Mouse (Mus musculus) limb, embryonic 11.5 days (tissue): ENCODE data around the gene Ctnnb1. TPM values are rescaled to one million over a fixed set of nuclear protein-coding genes. Genes with fewer than 3 reads are reported as not detected.

ENCODE experiments used
- ATAC-seq: fragments of 200-750 bp; cut with Nextera tagmentation; 2 replicates; pipeline ENCODE4 v1.8.0; 2017; ENCODE audit warnings: low read depth; ENCODE audit not compliant: insufficient number of reproducible peaks, low FRiP score, low TSS enrichment
- DNase-seq: peaks from one replicate; pipeline ENCODE4 v3.0.0-alpha.2; 2015; ENCODE audit warnings: low spot score
- H3K27ac ChIP-seq: fragments of 300-500 bp; sonication (generic); replicated peaks from 2 replicates; pipeline ENCODE4 v1.5.1; 2014; ENCODE audit warnings: low read depth, mild to moderate bottlenecking, low read length
- H3K27me3 ChIP-seq: fragments of 300-500 bp; sonication (generic); 2 replicates; pipeline ENCODE4 v1.6.1; 2014; ENCODE audit warnings: mild to moderate bottlenecking, low read length, mixed read lengths; ENCODE audit not compliant: control insufficient read depth, insufficient read depth
- H3K36me3 ChIP-seq: fragments of 300-500 bp; sonication (generic); 2 replicates; pipeline ENCODE4 v1.6.1; 2014; ENCODE audit warnings: mild to moderate bottlenecking, low read length, moderate library complexity, mixed read lengths; ENCODE audit not compliant: control insufficient read depth, insufficient read depth
- H3K4me1 ChIP-seq: fragments of 300-500 bp; sonication (generic); 2 replicates; pipeline ENCODE4 v1.6.1; 2014; ENCODE audit warnings: low read length, mixed read lengths; ENCODE audit not compliant: control insufficient read depth, insufficient read depth
- H3K4me2 ChIP-seq: fragments of 300-500 bp; sonication (generic); 2 replicates; pipeline ENCODE4 v1.6.1; 2014; ENCODE audit warnings: low read depth, mild to moderate bottlenecking, moderate library complexity; ENCODE audit not compliant: severe bottlenecking
- H3K4me3 ChIP-seq: fragments of 300-500 bp; sonication (generic); 2 replicates; pipeline ENCODE4 v1.5.1; 2014; ENCODE audit warnings: low read depth, low read length
- H3K9ac ChIP-seq: fragments of 300-500 bp; sonication (generic); 2 replicates; pipeline ENCODE4 v1.6.1; 2014; ENCODE audit warnings: mild to moderate bottlenecking, low read length
- H3K9me3 ChIP-seq: fragments of 300-500 bp; sonication (generic); 2 replicates; pipeline ENCODE4 v1.6.1; 2016; ENCODE audit warnings: low read length; ENCODE audit not compliant: control insufficient read depth
- WGBS: fragments of 180-500 bp; shearing (Covaris S2); extraction: QIAGEN DNeasy Blood & Tissue Kit; methylation state at CpG from one replicate; pipeline ENCODE4 v1.1.7; 2014; 5-methylcytosine and 5-hydroxymethylcytosine counted together
- polyA plus RNA-seq: library from polyadenylated mRNA; unstranded; fragments of >200 nt; fragmentation: Nextera tagmentation; extraction: Ambion mirVana; gene quantifications from 2 replicates; pipeline ENCODE4 v1.2.1, GENCODE M21; 2014

The Ctnnb1 gene
- polyA plus RNA-seq, 1 experiment from 2014 or later: 836 TPM

DNA sequence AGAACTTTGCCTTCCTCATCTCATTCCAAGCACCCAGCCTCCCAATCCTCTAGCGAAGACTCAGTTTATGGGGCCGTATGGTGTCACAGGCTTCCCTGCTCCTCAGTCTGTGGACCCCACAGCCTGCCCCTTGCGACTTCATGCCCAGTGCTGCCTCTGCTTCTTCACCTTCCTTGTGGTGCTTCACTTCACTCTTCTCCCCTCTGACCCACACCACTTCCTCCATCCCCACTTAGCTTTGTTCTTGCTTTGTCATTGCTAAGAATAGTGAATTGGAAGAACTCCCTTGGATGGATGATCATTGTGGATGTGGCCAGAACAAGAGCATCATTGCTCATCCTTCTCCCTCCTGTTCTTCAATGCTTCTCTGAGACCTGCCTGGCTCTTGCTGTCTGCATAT is 11.8 kb downstream of the Ctnnb1 start:
- WGBS: 87% methylated on average over 3 of the region's 3 CpGs
- ATAC-seq (no peak), DNase-seq (no peak)
- Histone ChIP-seq H3K4me2 (no peak overlapping the region), H3K4me1 (peaks cover 16% of the 10 kb centered on the region), H3K27me3 (no peaks in the 10 kb centered on the region), H3K4me3 (no peak overlapping the region), H3K36me3 (no peaks in the 10 kb centered on the region; the same call in 1 of the 2 replicates), H3K27ac (no peak overlapping the region), H3K9me3 (no peaks in the 10 kb centered on the region), H3K9ac (no peak overlapping the region)

GRCm38 (mm10) chr9:120943757-120944156 is 14.7 kb downstream of the Ctnnb1 start:
- Histone ChIP-seq H3K9me3 (no peaks in the 10 kb centered on the region), H3K9ac (no peak overlapping the region), H3K36me3 (no peaks in the 10 kb centered on the region; the same call in 1 of the 2 replicates), H3K27me3 (no peaks in the 10 kb centered on the region), H3K4me3 (no peak overlapping the region), H3K27ac (no peak overlapping the region), H3K4me1 (0 out of 2 replicates have a peak, but pooled peaks cover 8% of the 10 kb centered on the region), H3K4me2 (no peak overlapping the region)
- WGBS: 87% methylated on average over 1 of the region's 1 CpGs
- no peak for ATAC-seq
- no peak for DNase-seq

GRCm38 (mm10) chr9:120944211-120944610 is 15.2 kb downstream of the Ctnnb1 start:
- Histone ChIP-seq H3K4me3 (no peak overlapping the region), H3K4me1 (0 out of 2 replicates have a peak, but pooled peaks cover 8% of the 10 kb centered on the region), H3K27ac (no peak overlapping the region), H3K9me3 (no peaks in the 10 kb centered on the region), H3K27me3 (no peaks in the 10 kb centered on the region), H3K36me3 (no peaks in the 10 kb centered on the region; the same call in 1 of the 2 replicates), H3K9ac (no peak overlapping the region), H3K4me2 (no peak overlapping the region)
- WGBS: 85% methylated on average over 3 of the region's 3 CpGs
- no peak for ATAC-seq
- DNase-seq: no peak

GRCm38 (mm10) chr9:120946131-120946530 is 17.1 kb downstream of the Ctnnb1 start:
- DNase-seq: no peak
- Histone ChIP-seq H3K4me1 (0 out of 2 replicates have a peak, but pooled peaks cover 3% of the 10 kb centered on the region), H3K4me3 (no peak overlapping the region), H3K27me3 (no peaks in the 10 kb centered on the region), H3K27ac (no peak overlapping the region), H3K36me3 (peaks cover 10% of the 10 kb centered on the region), H3K4me2 (no peak overlapping the region), H3K9ac (no peak overlapping the region), H3K9me3 (no peaks in the 10 kb centered on the region)
- ATAC-seq: no peak
- 89% methylated on average over 8 of the region's 8 CpGs for WGBS

GRCm38 (mm10) chr9:120948832-120949231 is 19.8 kb downstream of the Ctnnb1 start:
- H3K4me1 ChIP-seq: 0 out of 2 replicates have a peak, but pooled peaks cover 3% of the 10 kb centered on the region
- no peak overlapping the region for H3K27ac ChIP-seq
- 96% methylated on average over 1 of the region's 1 CpGs for WGBS
- no peak overlapping the region for H3K4me2 ChIP-seq
- ATAC-seq: no peak
- no peak overlapping the region for H3K9ac ChIP-seq
- H3K27me3 ChIP-seq: no peaks in the 10 kb centered on the region
- H3K36me3 ChIP-seq: peaks cover 33% of the 10 kb centered on the region
- no peaks in the 10 kb centered on the region for H3K9me3 ChIP-seq
- no peak for DNase-seq
- no peak overlapping the region for H3K4me3 ChIP-seq

DNA sequence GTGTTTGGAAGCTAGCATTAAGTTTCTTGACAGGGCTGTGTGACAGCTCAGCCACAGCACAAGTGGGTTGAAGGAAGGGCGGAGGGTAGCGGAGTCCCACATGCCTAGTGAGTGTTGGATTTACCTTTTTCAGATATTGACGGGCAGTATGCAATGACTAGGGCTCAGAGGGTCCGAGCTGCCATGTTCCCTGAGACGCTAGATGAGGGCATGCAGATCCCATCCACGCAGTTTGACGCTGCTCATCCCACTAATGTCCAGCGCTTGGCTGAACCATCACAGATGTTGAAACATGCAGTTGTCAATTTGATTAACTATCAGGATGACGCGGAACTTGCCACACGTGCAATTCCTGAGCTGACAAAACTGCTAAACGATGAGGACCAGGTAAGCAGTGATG is 21.7 kb downstream of the Ctnnb1 start:
- WGBS: 94% methylated on average over 12 of the region's 12 CpGs
- no peak for ATAC-seq
- H3K36me3 ChIP-seq: peaks cover 50% of the 10 kb centered on the region
- no peak overlapping the region for H3K4me3 ChIP-seq
- H3K9me3 ChIP-seq: no peaks in the 10 kb centered on the region
- 0 out of 2 replicates have a peak, but pooled peaks cover 3% of the 10 kb centered on the region for H3K4me1 ChIP-seq
- DNase-seq: no peak
- H3K27ac ChIP-seq: no peak overlapping the region
- H3K4me2 ChIP-seq: no peak overlapping the region
- H3K27me3 ChIP-seq: no peaks in the 10 kb centered on the region
- no peak overlapping the region for H3K9ac ChIP-seq

DNA sequence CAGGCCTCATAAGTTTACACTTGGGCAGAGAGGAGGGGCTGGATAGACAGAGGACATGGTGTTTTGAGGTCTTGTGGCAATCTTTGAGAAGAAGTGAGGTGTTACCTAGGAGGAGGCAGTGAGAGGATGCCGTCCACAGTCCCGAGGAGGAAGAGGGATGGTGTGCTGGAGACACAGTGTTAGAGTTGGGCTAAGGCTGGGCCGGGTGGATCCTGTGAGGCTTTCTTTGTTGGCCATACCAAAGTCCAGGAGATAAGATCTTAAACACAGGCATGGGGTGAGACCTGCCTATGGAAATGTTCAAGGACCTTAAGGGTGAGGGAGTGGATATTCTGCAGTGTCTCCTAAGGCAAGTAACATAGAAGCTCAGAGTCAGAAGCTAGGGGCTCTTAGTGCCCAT is 22.9 kb downstream of the Ctnnb1 start:
- Histone ChIP-seq H3K9me3 (no peaks in the 10 kb centered on the region), H3K9ac (no peak overlapping the region), H3K36me3 (peaks cover 62% of the 10 kb centered on the region), H3K4me2 (no peak overlapping the region), H3K27ac (no peak overlapping the region), H3K4me3 (no peak overlapping the region), H3K27me3 (no peaks in the 10 kb centered on the region), H3K4me1 (0 out of 2 replicates have a peak, but pooled peaks cover 3% of the 10 kb centered on the region)
- DNase-seq (no peak), ATAC-seq (no peak)
- WGBS: 83% methylated on average over 3 of the region's 3 CpGs

- Histone ChIP-seq H3K9me3 (no peaks in the 10 kb centered on the region), H3K4me1 (no peaks in the 10 kb centered on the region), H3K9ac (no peak overlapping the region), H3K4me2 (no peak overlapping the region), H3K4me3 (no peak overlapping the region), H3K36me3 (peaks cover 83% of the 10 kb centered on the region), H3K27ac (no peak overlapping the region), H3K27me3 (no peaks in the 10 kb centered on the region)
- DNase-seq: no peak
- ATAC-seq: no peak
- 86% methylated on average over 5 of the region's 5 CpGs for WGBS
Measured at GRCm38 (mm10) chr9:120958051-120958450, 29.0 kb downstream of the Ctnnb1 start.

DNA sequence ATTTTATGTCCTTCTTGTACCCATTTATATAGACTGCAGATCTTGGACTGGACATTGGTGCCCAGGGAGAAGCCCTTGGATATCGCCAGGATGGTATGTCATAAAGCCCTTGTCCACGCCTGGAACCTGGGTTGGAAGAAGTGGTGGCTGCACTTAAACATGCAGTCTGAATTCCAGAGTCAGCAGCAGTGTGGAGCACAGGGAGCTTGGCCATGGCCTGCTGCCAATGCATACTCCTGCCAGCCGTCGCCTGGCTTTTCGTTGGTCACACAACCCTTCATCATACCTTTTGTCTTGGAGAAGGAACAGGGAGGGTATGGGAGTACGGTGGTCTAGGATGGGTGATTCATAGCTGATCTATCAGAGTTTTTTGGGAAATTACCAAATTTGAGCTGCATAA is 29.5 kb downstream of the Ctnnb1 start:
- DNase-seq (no peak), ATAC-seq (no peak)
- Histone ChIP-seq H3K9ac (no peak overlapping the region), H3K27ac (no peak overlapping the region), H3K4me1 (no peaks in the 10 kb centered on the region), H3K9me3 (no peaks in the 10 kb centered on the region), H3K4me2 (no peak overlapping the region), H3K27me3 (no peaks in the 10 kb centered on the region), H3K4me3 (no peak overlapping the region), H3K36me3 (peaks cover 81% of the 10 kb centered on the region)
- 95% methylated on average over 6 of the region's 6 CpGs for WGBS
